Mouse (Mus musculus) stomach, embryonic 14.5 days (tissue): ENCODE results near the gene Nop16. TPM values are rescaled to one million over a fixed set of nuclear protein-coding genes. Genes with fewer than 3 reads are reported as not detected.

Source experiments
- ATAC-seq: fragments of 200-750 bp; cut with Nextera tagmentation; 2 replicates; pipeline ENCODE4 v1.8.0; 2017; ENCODE audit warnings: low read depth, moderate TSS enrichment; ENCODE audit not compliant: insufficient number of reproducible peaks, insufficient read depth, low FRiP score
- H3K27ac ChIP-seq: fragments of 300-500 bp; sonication (generic); 2 replicates; pipeline ENCODE4 v1.5.1; 2014; ENCODE audit warnings: mild to moderate bottlenecking, low read length, moderate library complexity, mixed read lengths
- H3K27me3 ChIP-seq: fragments of 300-500 bp; sonication (generic); 2 replicates; pipeline ENCODE4 v1.6.1; 2014; ENCODE audit warnings: low read length, control low read depth, mixed read lengths; ENCODE audit not compliant: control insufficient read depth, insufficient read depth
- H3K36me3 ChIP-seq: fragments of 300-500 bp; sonication (generic); 2 replicates; pipeline ENCODE4 v1.6.1; 2014; ENCODE audit warnings: mild to moderate bottlenecking, control low read depth, low read length, moderate library complexity, mixed read lengths; ENCODE audit not compliant: control insufficient read depth, insufficient read depth
- H3K4me1 ChIP-seq: fragments of 300-500 bp; sonication (generic); 2 replicates; pipeline ENCODE4 v1.6.1; 2014; ENCODE audit warnings: low read length, control low read depth, mixed read lengths; ENCODE audit not compliant: control insufficient read depth, insufficient read depth
- H3K4me2 ChIP-seq: fragments of 300-500 bp; sonication (generic); replicated peaks from 2 replicates; pipeline ENCODE4 v1.6.1; 2014; ENCODE audit warnings: low read depth, low read length, control low read depth
- H3K4me3 ChIP-seq: fragments of 300-500 bp; sonication (generic); 2 replicates; pipeline ENCODE4 v1.5.1; 2014; ENCODE audit warnings: low read depth, low read length, control low read depth
- H3K9ac ChIP-seq: fragments of 300-500 bp; sonication (generic); replicated peaks from 2 replicates; pipeline ENCODE4 v1.6.1; 2014; ENCODE audit warnings: low read depth, mild to moderate bottlenecking, control low read depth, low read length, moderate library complexity, mixed read lengths
- H3K9me3 ChIP-seq: fragments of 300-500 bp; sonication (generic); 2 replicates; pipeline ENCODE4 v1.6.1; 2016; ENCODE audit warnings: low read depth, low read length, control low read depth; ENCODE audit not compliant: control insufficient read depth
- WGBS: fragments of 180-500 bp; shearing (Covaris S2); extraction: QIAGEN DNeasy Blood & Tissue Kit; methylation state at CpG from one replicate; pipeline ENCODE4 v1.1.7; 2014; 5-methylcytosine and 5-hydroxymethylcytosine counted together
- polyA plus RNA-seq: library from polyadenylated mRNA; unstranded; fragments of >200 nt; fragmentation: Nextera tagmentation; extraction: Ambion mirVana; gene quantifications from 2 replicates; pipeline ENCODE4 v1.2.1, GENCODE M21; 2014

The Nop16 gene
- polyA plus RNA-seq, 1 experiment from 2014 or later, result 87.5 TPM

GRCm38 (mm10) chr13:54605426-54605825, 15.5 kb upstream of the Nop16 start:
- WGBS, result 69% methylated on average over 5 of the region's 5 CpGs
- Histone ChIP-seq H3K27ac (no peak overlapping the region), H3K9me3 (no peaks in the 10 kb centered on the region), H3K4me1 (peaks cover 7% of the 10 kb centered on the region; the same call in 1 of the 2 replicates), H3K4me3 (no peak overlapping the region), H3K36me3 (no peaks in the 10 kb centered on the region; the same call in 1 of the 2 replicates), H3K4me2 (no peak overlapping the region), H3K9ac (no peak overlapping the region), H3K27me3 (no peaks in the 10 kb centered on the region)
- no peak for ATAC-seq

DNA sequence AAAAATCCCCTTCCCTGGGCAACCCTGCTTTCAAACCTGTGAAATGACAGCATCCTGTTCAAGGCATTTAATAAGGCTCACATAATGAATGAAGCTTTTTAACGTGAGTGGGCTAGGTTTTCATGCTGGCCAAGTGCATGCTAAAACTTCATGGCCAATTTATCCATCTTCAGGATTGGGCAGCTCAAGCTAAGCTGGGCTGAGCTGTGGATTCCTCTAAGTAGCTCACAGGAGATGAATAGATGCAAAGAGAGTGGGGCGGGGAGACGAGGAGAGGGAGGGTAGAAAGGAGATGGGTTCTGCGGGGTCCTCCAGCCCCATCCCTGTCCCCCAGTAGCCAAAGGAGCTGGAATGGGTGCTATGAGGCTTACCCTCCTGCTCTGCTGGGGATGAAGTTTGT, 14.3 kb upstream of the Nop16 start:
- H3K4me3 ChIP-seq, result no peak overlapping the region
- 61% methylated on average over 4 of the region's 4 CpGs for WGBS
- ATAC-seq, result no peak
- H3K9me3 ChIP-seq, result no peaks in the 10 kb centered on the region
- no peaks in the 10 kb centered on the region for H3K27me3 ChIP-seq
- no peak overlapping the region for H3K9ac ChIP-seq
- H3K4me2 ChIP-seq, result no peak overlapping the region
- no peak overlapping the region for H3K27ac ChIP-seq
- no peaks in the 10 kb centered on the region; the same call in 1 of the 2 replicates for H3K36me3 ChIP-seq
- peaks cover 5% of the 10 kb centered on the region; the same call in 1 of the 2 replicates for H3K4me1 ChIP-seq

DNA sequence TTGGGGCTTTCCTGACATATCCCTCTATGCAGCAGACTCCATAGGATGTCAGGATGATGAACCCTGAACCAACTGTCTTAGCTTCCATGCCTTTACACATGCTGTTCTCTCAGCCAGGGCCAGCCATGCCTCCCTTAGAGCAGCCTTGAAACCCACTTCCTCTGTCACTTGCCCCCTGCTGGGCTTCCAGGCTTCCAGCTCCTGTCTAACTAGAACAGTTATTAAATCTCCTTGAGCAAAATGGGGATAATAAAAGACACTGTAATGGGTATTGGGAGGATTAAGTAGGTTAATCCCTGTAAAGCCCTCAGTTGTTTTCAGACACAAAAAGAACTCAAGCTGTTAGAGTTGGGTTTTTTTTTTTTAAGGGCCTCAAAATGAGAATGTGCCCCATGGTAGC, 13.6 kb upstream of the Nop16 start:
- Histone ChIP-seq H3K9ac (no peak overlapping the region), H3K36me3 (no peaks in the 10 kb centered on the region; the same call in 1 of the 2 replicates), H3K27me3 (no peaks in the 10 kb centered on the region), H3K4me3 (no peak overlapping the region), H3K9me3 (no peaks in the 10 kb centered on the region), H3K4me2 (no peak overlapping the region), H3K27ac (no peak overlapping the region), H3K4me1 (no peaks in the 10 kb centered on the region)
- ATAC-seq, result no peak

GRCm38 (mm10) chr13:54602639-54603111, 12.8 kb upstream of the Nop16 start:
- no peak for ATAC-seq
- Histone ChIP-seq H3K27me3 (no peaks in the 10 kb centered on the region), H3K9me3 (no peaks in the 10 kb centered on the region), H3K4me2 (no peak overlapping the region), H3K4me1 (no peaks in the 10 kb centered on the region), H3K27ac (no peak overlapping the region), H3K9ac (no peak overlapping the region), H3K36me3 (peaks cover 3% of the 10 kb centered on the region), H3K4me3 (no peak overlapping the region)
- WGBS, result 48% methylated on average over 3 of the region's 3 CpGs

- Histone ChIP-seq H3K9me3 (no peaks in the 10 kb centered on the region), H3K27ac (no peak overlapping the region), H3K36me3 (peaks cover 3% of the 10 kb centered on the region; the same call in 1 of the 2 replicates), H3K4me3 (no peak overlapping the region), H3K4me2 (no peak overlapping the region), H3K27me3 (no peaks in the 10 kb centered on the region), H3K4me1 (no peaks in the 10 kb centered on the region), H3K9ac (no peak overlapping the region)
- ATAC-seq, result no peak
- WGBS, result 88% methylated on average over 12 of the region's 12 CpGs
These were observed 8.8 kb upstream of the Nop16 start for GRCm38 (mm10) chr13:54598622-54599143.

- Histone ChIP-seq H3K36me3 (peaks cover 8% of the 10 kb centered on the region; the same call in 1 of the 2 replicates), H3K4me3 (no peak overlapping the region), H3K9ac (no peak overlapping the region), H3K4me1 (no peaks in the 10 kb centered on the region), H3K9me3 (no peaks in the 10 kb centered on the region), H3K27ac (no peak overlapping the region), H3K4me2 (no peak overlapping the region), H3K27me3 (no peaks in the 10 kb centered on the region)
- no peak for ATAC-seq
- WGBS, result 55% methylated on average over 5 of the region's 5 CpGs
These were observed 7.0 kb upstream of the Nop16 start for GRCm38 (mm10) chr13:54596870-54597269.

GRCm38 (mm10) chr13:54596107-54596690, 6.3 kb upstream of the Nop16 start:
- ATAC-seq, result peak; percentile 31; the same call in 1 of the 2 replicates

DNA sequence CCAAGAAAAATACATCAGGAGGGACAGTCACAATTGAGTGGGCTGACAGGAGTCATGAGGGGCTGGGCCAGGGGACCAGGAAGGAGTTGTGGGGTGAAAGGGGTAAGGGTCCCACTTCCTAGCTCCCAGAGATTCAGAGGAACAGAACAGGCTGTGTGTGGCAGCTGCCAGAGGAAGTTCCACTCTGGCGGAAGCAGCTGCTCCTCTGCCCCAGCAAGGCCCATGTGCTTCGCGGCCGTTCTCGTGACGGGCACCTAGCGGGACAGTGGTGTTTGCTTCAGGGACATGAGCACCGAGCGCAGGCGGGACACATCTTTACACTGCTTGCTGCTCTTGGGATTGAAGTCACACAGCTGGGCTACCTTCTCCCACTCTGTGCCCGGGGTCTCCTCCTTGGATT, 3.7 kb upstream of the Nop16 start:
- H3K36me3 ChIP-seq, result peaks cover 8% of the 10 kb centered on the region; the same call in 1 of the 2 replicates

More at GRCm38 (mm10) chr13:54596107-54596690, 6.3 kb upstream of the Nop16 start:
- Histone ChIP-seq H3K4me1 (no peaks in the 10 kb centered on the region), H3K27ac (no peak overlapping the region), H3K27me3 (no peaks in the 10 kb centered on the region), H3K4me3 (no peak overlapping the region), H3K4me2 (no peak overlapping the region), H3K9ac (no peak overlapping the region), H3K36me3 (peaks cover 8% of the 10 kb centered on the region; the same call in 1 of the 2 replicates), H3K9me3 (no peaks in the 10 kb centered on the region)
- WGBS, result 62% methylated on average over 8 of the region's 8 CpGs

More for the DNA sequence above, 3.7 kb upstream of the Nop16 start:
- H3K9ac ChIP-seq, result no peak overlapping the region
- H3K4me2 ChIP-seq, result no peak overlapping the region
- 84% methylated on average over 11 of the region's 11 CpGs for WGBS
- H3K27me3 ChIP-seq, result no peaks in the 10 kb centered on the region
- H3K4me3 ChIP-seq, result no peak overlapping the region
- no peak overlapping the region for H3K27ac ChIP-seq
- H3K4me1 ChIP-seq, result no peaks in the 10 kb centered on the region
- no peaks in the 10 kb centered on the region for H3K9me3 ChIP-seq
- no peak for ATAC-seq
